Mouse (Mus musculus): Measurements from ENCODE around the gene Lhx2.

Gene Lhx2

DNA sequence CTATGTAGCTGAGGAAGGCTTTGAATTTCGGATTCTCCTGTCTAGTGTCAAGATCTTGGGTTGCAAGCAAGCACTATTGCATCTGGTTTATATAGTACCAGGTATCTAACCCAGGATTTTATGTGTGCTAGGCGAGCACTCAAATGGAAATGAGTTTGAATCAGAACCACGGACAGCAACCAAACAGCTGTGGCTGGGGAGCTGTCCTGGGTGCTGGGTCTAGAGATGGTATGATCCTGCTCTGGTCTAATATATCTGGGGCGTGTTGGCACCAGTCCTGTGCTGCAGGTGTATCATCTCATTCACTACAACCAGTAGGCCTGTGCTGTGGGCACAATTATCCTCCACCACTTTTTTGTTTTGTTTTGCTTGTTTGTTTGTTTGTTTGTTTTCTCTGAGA, 78.9 kb downstream of the Lhx2 start:
- DNase-seq: peak; percentile 67
